Mouse (Mus musculus): ENCODE data around the gene Zfp683. TPM values are rescaled to one million over a fixed set of nuclear protein-coding genes. Genes with fewer than 3 reads are reported as not detected.

Zfp683 gene
- polyA plus RNA-seq, 1 experiment from 2014 or later = not detected

Other genes with a start within 250 kb of the Zfp683 start
- 25.3 and 25.7 TPM in 2 replicates for gene Rps6ka1, start 166.0 kb upstream of the Zfp683 start, polyA plus RNA-seq (2014; fragmentation: Nextera tagmentation; extraction: Ambion mirVana)
- gene Hmgn2, start 85.2 kb upstream of the Zfp683 start, polyA plus RNA-seq (2014; fragmentation: Nextera tagmentation; extraction: Ambion mirVana) = 1,104 and 1,147 TPM in 2 replicates
- gene Dhdds, start 52.9 kb upstream of the Zfp683 start, polyA plus RNA-seq (2014; fragmentation: Nextera tagmentation; extraction: Ambion mirVana) = 49.3 and 49.6 TPM in 2 replicates
- 0.13 and 0.27 TPM in 2 replicates for gene Lin28a, start 35.0 kb upstream of the Zfp683 start, polyA plus RNA-seq (2014; fragmentation: Nextera tagmentation; extraction: Ambion mirVana)
- gene Crybg2, start 7.0 kb downstream of the Zfp683 start, polyA plus RNA-seq (2014; fragmentation: Nextera tagmentation; extraction: Ambion mirVana) = 3.0 and 4.7 TPM in 2 replicates
- gene Cd52, start 41.2 kb downstream of the Zfp683 start, polyA plus RNA-seq (2014; fragmentation: Nextera tagmentation; extraction: Ambion mirVana) = 1.7 and 2.4 TPM in 2 replicates
- gene Ubxn11, start 48.7 kb downstream of the Zfp683 start, polyA plus RNA-seq (2014; fragmentation: Nextera tagmentation; extraction: Ambion mirVana) = 17.5 and 22.2 TPM in 2 replicates
- gene Sh3bgrl3, start 75.0 kb downstream of the Zfp683 start, polyA plus RNA-seq (2014; fragmentation: Nextera tagmentation; extraction: Ambion mirVana) = 429 and 442 TPM in 2 replicates
- 19.2 and 20.3 TPM in 2 replicates for gene Cep85, start 133.3 kb downstream of the Zfp683 start, polyA plus RNA-seq (2014; fragmentation: Nextera tagmentation; extraction: Ambion mirVana)
- not detected in 2 replicates for gene Gm7534, start 149.2 kb downstream of the Zfp683 start, polyA plus RNA-seq (2014; fragmentation: Nextera tagmentation; extraction: Ambion mirVana)
- gene Catsper4, start 173.5 kb downstream of the Zfp683 start, polyA plus RNA-seq (2014; fragmentation: Nextera tagmentation; extraction: Ambion mirVana) = 0.13 TPM in 1 of 2 replicates, not detected in the other
- 0.13 and 0.31 TPM in 2 replicates for gene Cnksr1, start 184.6 kb downstream of the Zfp683 start, polyA plus RNA-seq (2014; fragmentation: Nextera tagmentation; extraction: Ambion mirVana)
- 0.32 TPM in 1 of 2 replicates, not detected in the other for gene E130218I03Rik, start 189.8 kb downstream of the Zfp683 start, polyA plus RNA-seq (2014; fragmentation: Nextera tagmentation; extraction: Ambion mirVana)
- 12.5 and 14.4 TPM in 2 replicates for gene Zfp593, start 191.8 kb downstream of the Zfp683 start, polyA plus RNA-seq (2014; fragmentation: Nextera tagmentation; extraction: Ambion mirVana)
- gene Gm30191, start 193.1 kb downstream of the Zfp683 start, polyA plus RNA-seq (2014; fragmentation: Nextera tagmentation; extraction: Ambion mirVana) = 0.35 and 0.87 TPM in 2 replicates
- gene Grrp1, start 200.3 kb downstream of the Zfp683 start, polyA plus RNA-seq (2014; fragmentation: Nextera tagmentation; extraction: Ambion mirVana) = 16.4 and 16.9 TPM in 2 replicates
- gene Pdik1l, start 234.1 kb downstream of the Zfp683 start, polyA plus RNA-seq (2014; fragmentation: Nextera tagmentation; extraction: Ambion mirVana) = 38.5 and 45.1 TPM in 2 replicates

All from hindbrain, embryonic 14.5 days (tissue).